Mouse (Mus musculus): ENCODE results near the gene Ren1.

- TF ChIP-seq CTCF (IDR thresholded peaks at IDR 0.05; ENCODE audit: low read depth) (no peak), EP300 (optimal IDR thresholded peaks at IDR 0.05) (no peak)
Measured at GRCm38 (mm10) chr1:133400014-133400725, 49.9 kb downstream of the Ren1 start.
